Comparison of ENCODE assay signal across 10 mouse cellular contexts in genomic region chr16:21637201-21637819, GRCm38 (mm10). TPM values are rescaled to one million over a fixed set of nuclear protein-coding genes. Genes with fewer than 3 reads are reported as not detected.
DNase-seq lines count a peak whose midpoint lies in the region; ATAC-seq lines count a peak whose summit lies in the region.
"Had no signal": no experiment of that assay in that cellular context is flagged by ENCODE, and none has a peak within 500 bp of the region (broad histone marks: within the 10 kb centered on the region; RNA-seq: fewer than 3 reads in every experiment).

No protein-coding gene starts in this region.

- no peaks in the 10 kb centered on the region for H3K27me3 ChIP-seq in hindbrain, embryonic 15.5 days
- no peaks in the 10 kb centered on the region for H3K27me3 ChIP-seq in hindbrain, embryonic 13.5 days
- no peaks in the 10 kb centered on the region for H3K27me3 ChIP-seq in midbrain, embryonic 11.5 days (ENCODE audit: control insufficient read depth, insufficient read depth, low read length)
- no peaks in the 10 kb centered on the region for H3K27me3 ChIP-seq in midbrain, embryonic 16.5 days (ENCODE audit: control insufficient read depth, insufficient read depth, low read depth, low read length)
- H3K27me3 ChIP-seq in intestine, embryonic 16.5 days (replicated peaks; ENCODE audit: control insufficient read depth, insufficient read depth, low read length): no peaks in the 10 kb centered on the region

- no peaks in the 10 kb centered on the region for H3K36me3 ChIP-seq in hindbrain, embryonic 15.5 days
- H3K36me3 ChIP-seq in hindbrain, embryonic 13.5 days: peaks cover 13% of the 10 kb centered on the region
- H3K36me3 ChIP-seq in midbrain, embryonic 11.5 days (ENCODE audit: control insufficient read depth, insufficient read depth, low read length): no peaks in the 10 kb centered on the region
- H3K36me3 ChIP-seq in midbrain, embryonic 16.5 days (ENCODE audit: control insufficient read depth, insufficient read depth, low read length): no peaks in the 10 kb centered on the region
- no peaks in the 10 kb centered on the region for H3K36me3 ChIP-seq in intestine, embryonic 16.5 days (ENCODE audit: control insufficient read depth, insufficient read depth, low read length)

- H3K4me3 ChIP-seq in hindbrain, embryonic 15.5 days: no peak overlapping the region
- H3K4me3 ChIP-seq in hindbrain, embryonic 13.5 days: no peak overlapping the region
- no peak overlapping the region for H3K4me3 ChIP-seq in midbrain, embryonic 11.5 days (ENCODE audit: low read depth, low read length)
- H3K4me3 ChIP-seq in midbrain, embryonic 16.5 days (ENCODE audit: low read depth, low read length): no peak overlapping the region
- no peak overlapping the region for H3K4me3 ChIP-seq in intestine, embryonic 16.5 days (ENCODE audit: low read length)

- ATAC-seq in hindbrain, embryonic 15.5 days (ENCODE audit: low FRiP score, low read depth): no peak
- no peak for ATAC-seq in hindbrain, embryonic 13.5 days (ENCODE audit: low FRiP score)
- ATAC-seq in midbrain, embryonic 11.5 days (ENCODE audit: low FRiP score): no peak
- ATAC-seq in midbrain, embryonic 16.5 days: no peak
- ATAC-seq in intestine, embryonic 16.5 days: no peak

- WGBS in hindbrain, embryonic 15.5 days: 81% methylated on average over 11 of the region's 11 CpGs
- WGBS in hindbrain, embryonic 13.5 days: 90% methylated on average over 11 of the region's 11 CpGs
- 91% methylated on average over 11 of the region's 11 CpGs for WGBS in midbrain, embryonic 11.5 days
- WGBS in midbrain, embryonic 16.5 days: 92% methylated on average over 11 of the region's 11 CpGs
- WGBS in intestine, embryonic 16.5 days: 67% methylated on average over 11 of the region's 11 CpGs

- H3K9ac ChIP-seq in hindbrain, embryonic 15.5 days: no peak overlapping the region
- no peak overlapping the region for H3K9ac ChIP-seq in hindbrain, embryonic 13.5 days
- no peak overlapping the region for H3K9ac ChIP-seq in midbrain, embryonic 11.5 days (ENCODE audit: low read length)
- no peak overlapping the region for H3K9ac ChIP-seq in midbrain, embryonic 16.5 days (ENCODE audit: low read depth, low read length)
- no peak overlapping the region for H3K9ac ChIP-seq in intestine, embryonic 16.5 days (ENCODE audit: low read depth, low read length)

- H3K4me1 ChIP-seq in hindbrain, embryonic 15.5 days (replicated peaks): no peaks in the 10 kb centered on the region
- no peaks in the 10 kb centered on the region for H3K4me1 ChIP-seq in hindbrain, embryonic 13.5 days (replicated peaks)
- H3K4me1 ChIP-seq in midbrain, embryonic 11.5 days (ENCODE audit: control insufficient read depth, insufficient read depth, low read length): no peaks in the 10 kb centered on the region
- no peaks in the 10 kb centered on the region for H3K4me1 ChIP-seq in midbrain, embryonic 16.5 days (ENCODE audit: control insufficient read depth, insufficient read depth, low read length)
- H3K4me1 ChIP-seq in intestine, embryonic 16.5 days (ENCODE audit: control insufficient read depth, insufficient read depth, low read length): no peaks in the 10 kb centered on the region

- no peaks in the 10 kb centered on the region for H3K9me3 ChIP-seq in hindbrain, embryonic 15.5 days
- H3K9me3 ChIP-seq in hindbrain, embryonic 13.5 days: no peaks in the 10 kb centered on the region
- no peaks in the 10 kb centered on the region for H3K9me3 ChIP-seq in midbrain, embryonic 11.5 days (ENCODE audit: control insufficient read depth, low read length)
- no peaks in the 10 kb centered on the region for H3K9me3 ChIP-seq in midbrain, embryonic 16.5 days (replicated peaks; ENCODE audit: control insufficient read depth, low read length, poor library complexity, severe bottlenecking)
- no peaks in the 10 kb centered on the region for H3K9me3 ChIP-seq in intestine, embryonic 16.5 days (ENCODE audit: control insufficient read depth, low read length)

- no peak overlapping the region for H3K4me2 ChIP-seq in hindbrain, embryonic 15.5 days
- no peak overlapping the region for H3K4me2 ChIP-seq in hindbrain, embryonic 13.5 days
- no peak overlapping the region for H3K4me2 ChIP-seq in midbrain, embryonic 11.5 days
- no peak overlapping the region for H3K4me2 ChIP-seq in midbrain, embryonic 16.5 days (ENCODE audit: low read length)
- no peak overlapping the region for H3K4me2 ChIP-seq in intestine, embryonic 16.5 days (ENCODE audit: low read depth, low read length)

- 0 out of 2 replicates have a peak overlapping the region, but pooled peaks have one; percentile 3 for H3K27ac ChIP-seq in hindbrain, embryonic 15.5 days (replicated peaks)
- no peak overlapping the region for H3K27ac ChIP-seq in hindbrain, embryonic 13.5 days
- no peak overlapping the region for H3K27ac ChIP-seq in midbrain, embryonic 11.5 days (ENCODE audit: low read depth, low read length)
- no peak overlapping the region for H3K27ac ChIP-seq in midbrain, embryonic 16.5 days (ENCODE audit: low read length)
- peak overlapping the region; percentile 37; the same call in 1 of the 2 replicates for H3K27ac ChIP-seq in intestine, embryonic 16.5 days (ENCODE audit: low read length)

- DNase-seq in midbrain, embryonic 11.5 days (ENCODE audit: low spot score, missing footprints): peak; percentile 75
- no peak for DNase-seq in cerebellum, postnatal 36 days
- no peak for DNase-seq in natural killer cell, adult 2 months (ENCODE audit: low spot score in 2 of 2)
- DNase-seq: cerebellum, postnatal 10 days; right cerebral cortex, postnatal 4 days; thymus, postnatal 14 days had no signal

RNA-seq across cellular contexts. Expression of gene 2510009E07Rik, which starts 57.2 kb away (rescaled TPM):
- 49.9 and 53.2 TPM in 2 replicates for polyA plus RNA-seq in hindbrain, embryonic 15.5 days (2015; fragmentation: Nextera tagmentation; extraction: Ambion mirVana)
- 46.1 and 48.6 TPM in 2 replicates for polyA plus RNA-seq in hindbrain, embryonic 13.5 days (2015; fragmentation: Nextera tagmentation; extraction: Ambion mirVana)
- polyA plus RNA-seq in midbrain, embryonic 11.5 days (2014; fragmentation: Nextera tagmentation; extraction: Ambion mirVana): 96.4 and 97.8 TPM in 2 replicates
- 50.4 and 55.3 TPM in 2 replicates for polyA plus RNA-seq in midbrain, embryonic 16.5 days (2015; fragmentation: Nextera tagmentation; extraction: Ambion mirVana)
- polyA plus RNA-seq in intestine, embryonic 16.5 days (2015; fragmentation: Nextera tagmentation; extraction: Ambion mirVana): 12.8 and 13.9 TPM in 2 replicates

Comparison
In these comparisons a context has a peak if more than half of its experiments do, and no peak if none do; other contexts are left out.
1. H3K27ac ChIP-seq: peak in hindbrain, embryonic 15.5 days (single experiment) and intestine, embryonic 16.5 days (single experiment); none in hindbrain, embryonic 13.5 days (single experiment), midbrain, embryonic 11.5 days (single experiment) and midbrain, embryonic 16.5 days (single experiment).